Mouse (Mus musculus) forebrain, embryonic 13.5 days (tissue): ENCODE measurements at regions not wholly inside any gene's neighbourhood (a gene's known extent, or its start where the extent isn't known, plus 50 kb on each side); places are given as distances from the start of the nearest gene placed in this dataset.

Experiments used
- ATAC-seq: fragments of 200-750 bp; cut with Nextera tagmentation; 2 replicates; pipeline ENCODE4 v1.8.0; 2017
- H3K27ac ChIP-seq: fragments of 300-500 bp; sonication (generic); 2 replicates; pipeline ENCODE4 v1.5.1; 2015; ENCODE audit warnings: inconsistent platforms, mild to moderate bottlenecking, moderate library complexity
- H3K27me3 ChIP-seq: fragments of 300-500 bp; sonication (generic); 2 replicates; pipeline ENCODE4 v1.6.1; 2015; ENCODE audit warnings: mild to moderate bottlenecking, inconsistent platforms
- H3K36me3 ChIP-seq: fragments of 300-500 bp; sonication (generic); 2 replicates; pipeline ENCODE4 v1.6.1; 2015; ENCODE audit warnings: mild to moderate bottlenecking, inconsistent platforms; ENCODE audit not compliant: poor library complexity, severe bottlenecking
- H3K4me1 ChIP-seq: fragments of 300-500 bp; sonication (generic); 2 replicates; pipeline ENCODE4 v1.6.1; 2015; ENCODE audit warnings: inconsistent platforms
- H3K4me2 ChIP-seq: fragments of 300-500 bp; sonication (generic); 2 replicates; pipeline ENCODE4 v1.6.1; 2015; ENCODE audit warnings: inconsistent platforms, mild to moderate bottlenecking, moderate library complexity
- H3K4me3 ChIP-seq: fragments of 300-500 bp; sonication (generic); 2 replicates; pipeline ENCODE4 v1.5.1; 2015; ENCODE audit warnings: mild to moderate bottlenecking, inconsistent platforms
- H3K9ac ChIP-seq: fragments of 300-500 bp; sonication (generic); 2 replicates; pipeline ENCODE4 v1.6.1; 2015; ENCODE audit warnings: mild to moderate bottlenecking, inconsistent platforms
- H3K9me3 ChIP-seq: fragments of 300-500 bp; sonication (generic); replicated peaks from 2 replicates; pipeline ENCODE4 v1.6.1; 2016; ENCODE audit warnings: inconsistent platforms
- WGBS: fragments of 180-500 bp; shearing (Covaris S2); methylation state at CpG from one replicate; pipeline ENCODE4 v1.1.7; 2015; 5-methylcytosine and 5-hydroxymethylcytosine counted together

DNA sequence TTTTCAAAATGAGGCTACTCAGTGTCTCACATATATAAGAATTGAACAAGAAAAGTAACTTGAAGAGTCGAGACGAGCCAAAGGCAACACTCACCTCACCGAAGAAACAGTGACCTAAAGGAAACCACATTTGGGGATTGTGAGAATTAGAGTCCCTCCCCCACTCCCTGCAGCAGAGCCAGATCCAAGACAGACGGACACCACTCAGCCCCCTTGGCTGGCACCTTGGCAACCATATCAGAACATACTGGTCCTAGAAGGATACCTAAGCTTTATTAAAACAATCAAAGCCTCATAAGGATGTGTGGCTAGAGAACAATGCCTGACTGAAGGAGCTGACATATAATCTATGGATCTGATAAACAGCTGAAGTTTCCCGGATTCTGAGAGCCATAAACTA, 112.5 kb downstream of the Atp6v1g3 start:
- peak overlapping the region; percentile 78 for H3K27ac ChIP-seq
- WGBS, result 63% methylated on average over 5 of the region's 5 CpGs

DNA sequence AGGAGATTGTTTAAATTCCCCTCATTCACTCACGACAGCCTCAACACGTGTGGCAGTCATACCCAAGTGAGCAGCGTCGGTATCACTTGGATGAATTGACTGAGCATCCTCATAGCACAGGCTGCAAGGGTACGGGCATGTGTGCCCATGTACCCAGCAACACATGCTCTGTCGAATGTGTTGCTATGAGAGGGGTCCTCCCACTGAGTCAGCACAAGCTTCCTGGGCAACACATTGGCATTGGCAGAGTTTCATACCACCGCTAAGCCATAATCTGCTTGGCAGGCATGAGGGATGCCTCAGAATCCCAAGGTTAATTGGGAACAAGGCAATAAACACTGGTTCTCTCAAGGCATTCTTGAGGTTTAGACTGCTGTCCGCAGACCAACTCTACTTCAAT, 115.1 kb downstream of the Atp6v1g3 start:
- H3K4me1 ChIP-seq, result peaks cover 14% of the 10 kb centered on the region
- H3K9me3 ChIP-seq, result no peaks in the 10 kb centered on the region
- no peaks in the 10 kb centered on the region for H3K27me3 ChIP-seq
- no peak overlapping the region for H3K4me3 ChIP-seq
- H3K9ac ChIP-seq, result no peak overlapping the region
- H3K27ac ChIP-seq, result no peak overlapping the region
- H3K36me3 ChIP-seq, result no peaks in the 10 kb centered on the region
- no peak overlapping the region for H3K4me2 ChIP-seq
- ATAC-seq, result no peak
- WGBS, result 87% methylated on average over 8 of the region's 8 CpGs

More for the DNA sequence above, 112.5 kb downstream of the Atp6v1g3 start:
- peaks cover 14% of the 10 kb centered on the region for H3K4me1 ChIP-seq
- no peak overlapping the region for H3K9ac ChIP-seq
- no peaks in the 10 kb centered on the region for H3K36me3 ChIP-seq
- H3K9me3 ChIP-seq, result no peaks in the 10 kb centered on the region
- no peaks in the 10 kb centered on the region for H3K27me3 ChIP-seq
- H3K4me2 ChIP-seq, result no peak overlapping the region
- no peak overlapping the region for H3K4me3 ChIP-seq
- 0 out of 2 replicates have a peak, but pooled peaks have one; percentile 9 for ATAC-seq

DNA sequence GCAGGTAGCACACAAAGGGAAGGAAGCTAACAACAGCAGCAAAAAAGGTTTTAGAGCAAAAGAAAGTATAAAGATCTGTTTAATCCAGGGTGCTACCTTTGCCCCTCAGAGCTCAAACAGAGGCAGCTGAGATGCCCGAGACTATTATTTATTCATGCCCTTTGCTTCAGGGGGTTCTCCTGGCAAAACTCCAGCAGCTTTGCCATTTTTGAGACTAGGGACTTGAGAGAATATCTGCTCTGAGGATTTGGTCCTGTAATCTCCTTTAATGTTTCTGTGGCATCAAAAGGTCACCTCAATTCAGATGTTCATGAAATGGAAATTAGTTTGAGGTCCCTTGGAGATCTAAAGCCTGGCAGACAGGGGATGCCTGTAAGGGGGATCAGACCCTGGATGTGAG, 116.1 kb downstream of the Atp6v1g3 start:
- H3K4me2 ChIP-seq, result no peak overlapping the region
- no peaks in the 10 kb centered on the region for H3K36me3 ChIP-seq
- ATAC-seq, result no peak
- no peak overlapping the region for H3K9ac ChIP-seq
- no peaks in the 10 kb centered on the region for H3K9me3 ChIP-seq
- 56% methylated on average over 1 of the region's 1 CpGs for WGBS
- no peaks in the 10 kb centered on the region for H3K27me3 ChIP-seq
- H3K4me1 ChIP-seq, result peaks cover 14% of the 10 kb centered on the region
- H3K27ac ChIP-seq, result no peak overlapping the region
- no peak overlapping the region for H3K4me3 ChIP-seq

DNA sequence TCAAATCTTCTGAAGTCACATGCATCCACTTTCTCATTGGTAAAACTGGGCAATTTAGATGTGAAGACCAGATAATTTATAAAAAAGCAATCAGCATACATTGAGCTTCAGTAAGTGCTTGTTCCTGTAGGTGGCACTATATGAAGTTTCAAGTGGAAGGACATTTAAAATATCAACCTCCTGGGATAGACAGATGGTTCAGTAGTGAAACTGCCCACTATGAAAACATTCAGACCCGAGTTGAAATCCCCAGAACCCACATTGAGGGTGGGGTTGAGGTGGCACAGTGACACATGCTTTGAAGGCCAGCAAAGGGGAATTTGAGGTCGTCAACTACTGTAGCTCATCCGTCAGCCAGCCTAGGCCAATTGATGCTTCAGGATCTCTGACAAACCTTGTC, 145.1 kb downstream of the Atp6v1g3 start:
- no peak overlapping the region for H3K27ac ChIP-seq
- ATAC-seq, result no peak
- no peak overlapping the region for H3K4me3 ChIP-seq
- no peaks in the 10 kb centered on the region for H3K27me3 ChIP-seq
- H3K4me1 ChIP-seq, result peaks cover 7% of the 10 kb centered on the region
- no peak overlapping the region for H3K4me2 ChIP-seq
- H3K9ac ChIP-seq, result no peak overlapping the region
- 75% methylated on average over 3 of the region's 3 CpGs for WGBS
- H3K36me3 ChIP-seq, result no peaks in the 10 kb centered on the region
- H3K9me3 ChIP-seq, result no peaks in the 10 kb centered on the region

DNA sequence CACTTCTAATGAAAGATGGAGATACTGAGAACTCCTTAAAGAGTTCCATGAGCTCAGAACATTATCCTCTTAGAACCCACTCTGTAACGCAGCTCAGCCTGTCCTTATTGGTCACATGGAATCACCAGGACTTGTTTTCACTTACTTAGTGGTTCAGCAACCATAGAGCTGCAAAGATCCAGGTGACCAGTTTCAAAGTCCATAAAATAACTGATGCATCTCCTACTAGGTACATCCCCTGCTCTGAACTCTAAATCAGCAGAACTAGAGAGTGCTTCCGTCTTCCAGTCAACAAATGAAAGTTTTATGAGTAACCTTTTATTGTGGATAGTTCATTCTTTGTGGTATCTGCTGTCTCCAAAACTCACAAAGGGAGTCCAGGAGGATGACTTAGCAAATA, 153.9 kb downstream of the Atp6v1g3 start:
- no peak for ATAC-seq
- H3K9me3 ChIP-seq, result no peaks in the 10 kb centered on the region
- no peak overlapping the region for H3K9ac ChIP-seq
- WGBS, result 88% methylated on average over 2 of the region's 2 CpGs
- no peaks in the 10 kb centered on the region for H3K27me3 ChIP-seq
- no peak overlapping the region for H3K4me3 ChIP-seq
- H3K4me1 ChIP-seq, result no peaks in the 10 kb centered on the region
- H3K36me3 ChIP-seq, result no peaks in the 10 kb centered on the region
- H3K27ac ChIP-seq, result no peak overlapping the region
- no peak overlapping the region for H3K4me2 ChIP-seq
